ENCODE assay signal across 32 mouse cellular contexts in the genomic region with DNA sequence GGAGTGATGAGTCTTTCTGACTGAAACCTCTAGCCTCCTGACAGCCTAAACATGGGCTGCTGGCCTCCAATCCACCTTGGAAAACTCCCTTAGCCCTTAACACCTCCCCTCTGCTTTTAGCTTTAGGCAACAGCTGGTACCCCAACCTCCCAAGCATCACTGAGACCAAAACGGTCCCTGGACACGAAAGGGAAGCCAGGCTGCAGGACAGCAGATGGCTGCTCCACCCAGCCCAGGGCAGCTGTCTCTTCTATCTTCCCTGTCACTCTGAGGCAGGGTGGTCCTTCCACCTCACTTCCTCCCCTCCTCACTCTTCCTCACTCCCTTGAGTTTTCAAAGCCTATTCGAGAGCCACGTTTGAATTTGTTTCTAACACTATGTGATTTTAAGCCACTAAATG. TPM values are rescaled to one million over a fixed set of nuclear protein-coding genes. Genes with fewer than 3 reads are reported as not detected.
A peak's percentile ranks its signal among the peaks of the same experiment; 100 is the strongest.
DNase-seq lines count a peak whose midpoint lies in the region; ATAC-seq and TF ChIP-seq lines count a peak whose summit lies in the region.
"Had no signal": no experiment of that assay in that cellular context is flagged by ENCODE, and none has a peak within 500 bp of the region (broad histone marks: within the 10 kb centered on the region; RNA-seq: fewer than 3 reads in every experiment).

No protein-coding gene starts in this region.

- ATAC-seq in midbrain, embryonic 13.5 days, result no peak
- no peak for ATAC-seq in midbrain, embryonic 11.5 days (ENCODE audit: low FRiP score)
- ATAC-seq in hindbrain, embryonic 12.5 days (ENCODE audit: low FRiP score), result no peak; the same call in 1 of the 2 replicates
- ATAC-seq in hindbrain, postnatal 0 days, result peak; percentile 44
- no peak for ATAC-seq in neural tube, embryonic 15.5 days (ENCODE audit: low FRiP score)
- ATAC-seq in heart, embryonic 11.5 days (replicated peaks; ENCODE audit: insufficient number of reproducible peaks, low FRiP score, low TSS enrichment), result no peak
- ATAC-seq: intestine, embryonic 15.5 days; Patski had no signal

- H3K9ac ChIP-seq in midbrain, embryonic 13.5 days (replicated peaks), result no peak overlapping the region
- no peak overlapping the region for H3K9ac ChIP-seq in midbrain, embryonic 11.5 days (ENCODE audit: low read length)
- no peak overlapping the region for H3K9ac ChIP-seq in hindbrain, embryonic 12.5 days
- H3K9ac ChIP-seq in hindbrain, postnatal 0 days (replicated peaks; ENCODE audit: low read length), result no peak overlapping the region
- H3K9ac ChIP-seq in neural tube, embryonic 15.5 days (replicated peaks), result no peak overlapping the region
- no peak overlapping the region for H3K9ac ChIP-seq in heart, embryonic 11.5 days (ENCODE audit: low read depth, low read length)
- H3K9ac ChIP-seq: embryonic facial prominence, embryonic 13.5 days; forebrain, embryonic 12.5 days; intestine, embryonic 15.5 days; liver, embryonic 13.5 days had no signal

- no peaks in the 10 kb centered on the region for H3K36me3 ChIP-seq in midbrain, embryonic 13.5 days
- H3K36me3 ChIP-seq in midbrain, embryonic 11.5 days (ENCODE audit: control insufficient read depth, insufficient read depth, low read length), result no peaks in the 10 kb centered on the region
- no peaks in the 10 kb centered on the region for H3K36me3 ChIP-seq in hindbrain, embryonic 12.5 days
- no peaks in the 10 kb centered on the region for H3K36me3 ChIP-seq in hindbrain, postnatal 0 days (ENCODE audit: insufficient read depth, low read length)
- no peaks in the 10 kb centered on the region for H3K36me3 ChIP-seq in neural tube, embryonic 15.5 days
- H3K36me3 ChIP-seq in heart, embryonic 11.5 days (ENCODE audit: control insufficient read depth, insufficient read depth, low read length), result no peaks in the 10 kb centered on the region
- H3K36me3 ChIP-seq: embryonic facial prominence, embryonic 13.5 days; forebrain, embryonic 12.5 days; G1E; intestine, embryonic 15.5 days; liver, embryonic 13.5 days had no signal

- peak overlapping the region; percentile 81; the same call in 1 of the 2 replicates for H3K27ac ChIP-seq in midbrain, embryonic 13.5 days
- H3K27ac ChIP-seq in midbrain, embryonic 11.5 days (ENCODE audit: low read depth, low read length), result no peak overlapping the region
- peak overlapping the region; percentile 81 for H3K27ac ChIP-seq in hindbrain, embryonic 12.5 days
- H3K27ac ChIP-seq in hindbrain, postnatal 0 days, result peak overlapping the region; percentile 96
- peak overlapping the region; percentile 91; the same call in 1 of the 2 replicates for H3K27ac ChIP-seq in neural tube, embryonic 15.5 days (replicated peaks)
- no peak overlapping the region for H3K27ac ChIP-seq in heart, embryonic 11.5 days (ENCODE audit: low read depth, low read length)
- H3K27ac ChIP-seq: embryonic facial prominence, embryonic 13.5 days; intestine, embryonic 15.5 days; liver, embryonic 13.5 days had no signal

- DNase-seq in midbrain, embryonic 11.5 days (ENCODE audit: low spot score, missing footprints), result no peak
- DNase-seq in hindbrain, postnatal 0 days (ENCODE audit: low spot score), result peak; percentile 61
- DNase-seq in kidney, postnatal 14 days, result no peak
- DNase-seq: adrenal gland, postnatal 36 days; B cell, adult 2 months; cerebellum, adult 11 months; cerebellum, postnatal 36 days; embryo, embryonic 11 days; gastrocnemius, postnatal 36 days; heart, postnatal 4 days; kidney, adult 8-10 months; kidney, postnatal 25 days; layer of hippocampus, postnatal 36 days; liver, embryonic 13.5 days; lung, adult 2 months; thymus, postnatal 36 days had no signal

- no peak overlapping the region for H3K4me2 ChIP-seq in midbrain, embryonic 13.5 days (replicated peaks)
- no peak overlapping the region for H3K4me2 ChIP-seq in midbrain, embryonic 11.5 days
- H3K4me2 ChIP-seq in hindbrain, embryonic 12.5 days (replicated peaks), result peak overlapping the region; percentile 76; the same call in 1 of the 2 replicates
- peak overlapping the region; percentile 74 for H3K4me2 ChIP-seq in hindbrain, postnatal 0 days (ENCODE audit: low read depth, low read length)
- peak overlapping the region; percentile 85 for H3K4me2 ChIP-seq in neural tube, embryonic 15.5 days
- H3K4me2 ChIP-seq in heart, embryonic 11.5 days, result no peak overlapping the region
- H3K4me2 ChIP-seq: embryonic facial prominence, embryonic 13.5 days; intestine, embryonic 15.5 days; liver, embryonic 13.5 days had no signal

- H3K4me1 ChIP-seq in midbrain, embryonic 13.5 days (replicated peaks), result peaks cover 42% of the 10 kb centered on the region
- H3K4me1 ChIP-seq in midbrain, embryonic 11.5 days (ENCODE audit: control insufficient read depth, insufficient read depth, low read length), result peaks cover 8% of the 10 kb centered on the region; the same call in 1 of the 2 replicates
- peaks cover 34% of the 10 kb centered on the region for H3K4me1 ChIP-seq in hindbrain, embryonic 12.5 days
- H3K4me1 ChIP-seq in hindbrain, postnatal 0 days (ENCODE audit: insufficient read depth, low read length), result peaks cover 6% of the 10 kb centered on the region; the same call in 1 of the 2 replicates
- H3K4me1 ChIP-seq in neural tube, embryonic 15.5 days, result peaks cover 37% of the 10 kb centered on the region
- peaks cover 8% of the 10 kb centered on the region; the same call in 1 of the 2 replicates for H3K4me1 ChIP-seq in heart, embryonic 11.5 days (ENCODE audit: control insufficient read depth, insufficient read depth, low read length)

- no peak for TF ChIP-seq CTCF in hindbrain, postnatal 0 days (IDR thresholded peaks at IDR 0.05; ENCODE audit: low read depth)

- 21% methylated on average over 4 of the region's 4 CpGs for WGBS in midbrain, embryonic 13.5 days
- WGBS in midbrain, embryonic 11.5 days, result 23% methylated on average over 4 of the region's 4 CpGs
- WGBS in hindbrain, embryonic 12.5 days, result 15% methylated on average over 4 of the region's 4 CpGs
- 16% methylated on average over 4 of the region's 4 CpGs for WGBS in hindbrain, postnatal 0 days
- WGBS in neural tube, embryonic 15.5 days, result 16% methylated on average over 4 of the region's 4 CpGs
- WGBS in heart, embryonic 11.5 days (ENCODE audit: insufficient replicate concordance), result 27% methylated on average over 4 of the region's 4 CpGs

- H3K4me3 ChIP-seq in midbrain, embryonic 13.5 days (replicated peaks), result no peak overlapping the region
- H3K4me3 ChIP-seq in midbrain, embryonic 11.5 days (ENCODE audit: low read depth, low read length), result no peak overlapping the region
- H3K4me3 ChIP-seq in hindbrain, embryonic 12.5 days, result no peak overlapping the region
- peak overlapping the region; percentile 70; the same call in 1 of the 2 replicates for H3K4me3 ChIP-seq in hindbrain, postnatal 0 days (ENCODE audit: low read length)
- H3K4me3 ChIP-seq in neural tube, embryonic 15.5 days (replicated peaks), result peak overlapping the region; percentile 76; the same call in 1 of the 2 replicates
- no peak overlapping the region for H3K4me3 ChIP-seq in heart, embryonic 11.5 days (ENCODE audit: low read depth, low read length)
- H3K4me3 ChIP-seq: embryonic facial prominence, embryonic 13.5 days; erythroblast, embryonic 14.5 days; intestine, embryonic 15.5 days; liver, embryonic 13.5 days had no signal

- H3K9me3 ChIP-seq in midbrain, embryonic 13.5 days, result no peaks in the 10 kb centered on the region
- H3K9me3 ChIP-seq in midbrain, embryonic 11.5 days (ENCODE audit: control insufficient read depth, low read length), result no peaks in the 10 kb centered on the region
- H3K9me3 ChIP-seq in hindbrain, embryonic 12.5 days (replicated peaks), result no peaks in the 10 kb centered on the region
- H3K9me3 ChIP-seq in hindbrain, postnatal 0 days (ENCODE audit: low read length), result no peaks in the 10 kb centered on the region
- no peaks in the 10 kb centered on the region for H3K9me3 ChIP-seq in neural tube, embryonic 15.5 days (replicated peaks)
- H3K9me3 ChIP-seq in heart, embryonic 11.5 days (replicated peaks; ENCODE audit: control insufficient read depth, low read length), result no peaks in the 10 kb centered on the region
- H3K9me3 ChIP-seq: embryonic facial prominence, embryonic 13.5 days; forebrain, embryonic 12.5 days; intestine, embryonic 15.5 days; liver, embryonic 13.5 days had no signal

- peaks cover 17% of the 10 kb centered on the region for H3K27me3 ChIP-seq in midbrain, embryonic 13.5 days
- peaks cover 23% of the 10 kb centered on the region for H3K27me3 ChIP-seq in midbrain, embryonic 11.5 days (ENCODE audit: control insufficient read depth, insufficient read depth, low read length)
- peaks cover 52% of the 10 kb centered on the region for H3K27me3 ChIP-seq in hindbrain, embryonic 12.5 days
- H3K27me3 ChIP-seq in hindbrain, postnatal 0 days (ENCODE audit: insufficient read depth, low read length), result no peaks in the 10 kb centered on the region
- H3K27me3 ChIP-seq in neural tube, embryonic 15.5 days (replicated peaks), result peaks cover 3% of the 10 kb centered on the region; the same call in 1 of the 2 replicates
- peaks cover 67% of the 10 kb centered on the region for H3K27me3 ChIP-seq in heart, embryonic 11.5 days (ENCODE audit: control insufficient read depth, insufficient read depth, low read length)

RNA-seq across cellular contexts. Expression of gene Xkr7, which starts 1.2 kb away (rescaled TPM):
- polyA plus RNA-seq in midbrain, embryonic 13.5 days (2015; fragmentation: Nextera tagmentation; extraction: Ambion mirVana), result 1.7 and 2.0 TPM in 2 replicates
- polyA plus RNA-seq in midbrain, embryonic 11.5 days (2014; fragmentation: Nextera tagmentation; extraction: Ambion mirVana), result 0.40 and 0.52 TPM in 2 replicates
- 1.7 and 2.0 TPM in 2 replicates for polyA plus RNA-seq in hindbrain, embryonic 12.5 days (2016; fragmentation: Nextera tagmentation; extraction: Ambion mirVana)
- 65.0 and 74.1 TPM in 2 replicates for total RNA-seq in hindbrain, postnatal 0 days (2014; rRNA removed)
- 1.5 and 1.6 TPM in 2 replicates for polyA plus RNA-seq in hindbrain, postnatal 0 days (2015; fragmentation: Nextera tagmentation; extraction: Ambion mirVana)
- polyA plus RNA-seq in neural tube, embryonic 15.5 days (2015; fragmentation: Nextera tagmentation; extraction: Ambion mirVana), result 1.7 and 2.0 TPM in 2 replicates
- not detected in 2 replicates for polyA plus RNA-seq in heart, embryonic 11.5 days (2014; fragmentation: Nextera tagmentation; extraction: Ambion mirVana)
- total RNA-seq: CH12.LX; gastrocnemius, adult 18-20 months; gastrocnemius, postnatal 36 days; heart, postnatal 4 days; megakaryocyte, adult 5-6 weeks; neutrophil, adult 5-6 weeks had no signal
- polyA plus RNA-seq: embryonic facial prominence, embryonic 13.5 days; erythroblast, embryonic 14.5 days; G1E; heart, embryonic 16.5 days; liver, embryonic 13.5 days; lung, adult 2 months; Patski; stomach, embryonic 14.5 days had no signal

RNA-seq across cellular contexts. Expression of gene Pdrg1, which starts 15.2 kb away (rescaled TPM):
- 175 and 193 TPM in 2 replicates for polyA plus RNA-seq in midbrain, embryonic 13.5 days (2015; fragmentation: Nextera tagmentation; extraction: Ambion mirVana)
- 83.9 and 88.7 TPM in 2 replicates for polyA plus RNA-seq in midbrain, embryonic 11.5 days (2014; fragmentation: Nextera tagmentation; extraction: Ambion mirVana)
- 127 and 131 TPM in 2 replicates for polyA plus RNA-seq in hindbrain, embryonic 12.5 days (2016; fragmentation: Nextera tagmentation; extraction: Ambion mirVana)
- total RNA-seq in hindbrain, postnatal 0 days (2014; rRNA removed), result 45.3 and 85.8 TPM in 2 replicates
- polyA plus RNA-seq in hindbrain, postnatal 0 days (2015; fragmentation: Nextera tagmentation; extraction: Ambion mirVana), result 221 and 224 TPM in 2 replicates
- polyA plus RNA-seq in neural tube, embryonic 15.5 days (2015; fragmentation: Nextera tagmentation; extraction: Ambion mirVana), result 240 and 256 TPM in 2 replicates
- polyA plus RNA-seq in heart, embryonic 11.5 days (2014; fragmentation: Nextera tagmentation; extraction: Ambion mirVana), result 60.8 and 75.6 TPM in 2 replicates

RNA-seq across cellular contexts. Expression of gene Ccm2l, which starts 35.3 kb away (rescaled TPM):
- 0.79 and 1.6 TPM in 2 replicates for polyA plus RNA-seq in midbrain, embryonic 13.5 days (2015; fragmentation: Nextera tagmentation; extraction: Ambion mirVana)
- 1.2 and 2.1 TPM in 2 replicates for polyA plus RNA-seq in midbrain, embryonic 11.5 days (2014; fragmentation: Nextera tagmentation; extraction: Ambion mirVana)
- polyA plus RNA-seq in hindbrain, embryonic 12.5 days (2016; fragmentation: Nextera tagmentation; extraction: Ambion mirVana), result 2.8 and 3.3 TPM in 2 replicates
- 3.9 and 4.7 TPM in 2 replicates for total RNA-seq in hindbrain, postnatal 0 days (2014; rRNA removed)
- 1.3 TPM in 2 replicates for polyA plus RNA-seq in hindbrain, postnatal 0 days (2015; fragmentation: Nextera tagmentation; extraction: Ambion mirVana)
- 1.3 and 1.4 TPM in 2 replicates for polyA plus RNA-seq in neural tube, embryonic 15.5 days (2015; fragmentation: Nextera tagmentation; extraction: Ambion mirVana)
- polyA plus RNA-seq in heart, embryonic 11.5 days (2014; fragmentation: Nextera tagmentation; extraction: Ambion mirVana), result 5.2 and 6.1 TPM in 2 replicates
- total RNA-seq: CH12.LX; neutrophil, adult 5-6 weeks had no signal
- polyA plus RNA-seq: erythroblast, embryonic 14.5 days; G1E; Patski had no signal

Comparison
In these comparisons a context has a peak if more than half of its experiments do, and no peak if none do; other contexts are left out.
1. H3K27ac ChIP-seq: peak in midbrain, embryonic 13.5 days (single experiment), hindbrain, embryonic 12.5 days (single experiment), hindbrain, postnatal 0 days (single experiment) and neural tube, embryonic 15.5 days (single experiment); none in midbrain, embryonic 11.5 days (single experiment) and heart, embryonic 11.5 days (single experiment).
2. H3K4me3 ChIP-seq: peak in hindbrain, postnatal 0 days (single experiment) and neural tube, embryonic 15.5 days (single experiment); none in midbrain, embryonic 13.5 days (single experiment), midbrain, embryonic 11.5 days (single experiment), hindbrain, embryonic 12.5 days (single experiment) and heart, embryonic 11.5 days (single experiment).
3. H3K4me2 ChIP-seq: peak in hindbrain, embryonic 12.5 days (single experiment), hindbrain, postnatal 0 days (single experiment) and neural tube, embryonic 15.5 days (single experiment); none in midbrain, embryonic 13.5 days (single experiment), midbrain, embryonic 11.5 days (single experiment) and heart, embryonic 11.5 days (single experiment).